Mouse (Mus musculus) embryonic fibroblast, embryonic 13.5 days (primary cell): ENCODE measurements around the gene Slfn1.

Experiments used
- CTCF ChIP-seq: IDR thresholded peaks from 2 replicates; pipeline ENCODE4 v1.5.1; 2011; ENCODE audit warnings: mild to moderate bottlenecking, control low read depth, low read length, moderate library complexity, borderline replicate concordance; ENCODE audit not compliant: insufficient read depth
- POLR2A ChIP-seq: IDR thresholded peaks from 2 replicates; pipeline ENCODE4 v1.6.1; 2011; ENCODE audit warnings: low read depth, mild to moderate bottlenecking, control low read depth, low read length, moderate library complexity

DNA sequence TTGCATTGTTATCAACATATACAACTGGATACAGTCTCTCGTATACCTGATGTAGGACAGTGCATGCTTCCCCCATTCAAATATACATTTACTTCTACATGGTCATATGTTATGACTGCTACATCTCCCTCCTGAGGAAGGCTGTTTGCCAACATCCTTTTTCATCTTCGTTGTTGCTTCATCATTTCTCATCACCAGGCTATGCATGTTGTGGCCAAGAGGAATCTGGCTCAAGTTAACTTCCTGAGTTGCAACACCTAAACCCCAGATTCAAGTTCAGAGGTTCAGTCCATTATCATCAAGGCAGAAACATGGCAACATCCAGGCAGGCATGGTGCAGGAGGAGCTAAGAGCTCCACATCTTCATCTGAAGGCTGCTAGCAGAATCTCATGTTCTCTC lies 8.3 kb downstream of the Slfn1 start:
- TF ChIP-seq CTCF: no peak
- no peak for TF ChIP-seq POLR2A
